Mouse (Mus musculus): ENCODE results near the gene Hdac4.

- TF ChIP-seq CTCF (IDR thresholded peaks at IDR 0.05; ENCODE audit: borderline replicate concordance, insufficient read depth, low read length): no peak
- no peak for TF ChIP-seq POLR2A (IDR thresholded peaks at IDR 0.05; ENCODE audit: low read depth, low read length)
Measured at GRCm38 (mm10) chr1:92127785-92128184, 67.7 kb downstream of the Hdac4 start.
